Mouse (Mus musculus) midbrain, embryonic 13.5 days (tissue): ENCODE data around the gene Sbp. TPM values are rescaled to one million over a fixed set of nuclear protein-coding genes. Genes with fewer than 3 reads are reported as not detected.
A peak's percentile ranks its signal among the peaks of the same experiment; 100 is the strongest.

ENCODE experiments used
- ATAC-seq: fragments of 200-750 bp; cut with Nextera tagmentation; 2 replicates; pipeline ENCODE4 v1.8.0; 2017; ENCODE audit warnings: mild to moderate bottlenecking, moderate TSS enrichment, moderate library complexity
- H3K27ac ChIP-seq: fragments of 300-500 bp; sonication (generic); 2 replicates; pipeline ENCODE4 v1.5.1; 2015; ENCODE audit warnings: inconsistent platforms, mild to moderate bottlenecking, moderate library complexity
- H3K27me3 ChIP-seq: fragments of 300-500 bp; sonication (generic); 2 replicates; pipeline ENCODE4 v1.6.1; 2015; ENCODE audit warnings: mild to moderate bottlenecking, inconsistent platforms
- H3K36me3 ChIP-seq: fragments of 300-500 bp; sonication (generic); 2 replicates; pipeline ENCODE4 v1.6.1; 2015; ENCODE audit warnings: mild to moderate bottlenecking, inconsistent platforms
- H3K4me1 ChIP-seq: fragments of 300-500 bp; sonication (generic); replicated peaks from 2 replicates; pipeline ENCODE4 v1.6.1; 2015; ENCODE audit warnings: inconsistent platforms
- H3K4me2 ChIP-seq: fragments of 300-500 bp; sonication (generic); replicated peaks from 2 replicates; pipeline ENCODE4 v1.6.1; 2015; ENCODE audit warnings: moderate library complexity, mild to moderate bottlenecking, inconsistent platforms
- H3K4me3 ChIP-seq: fragments of 300-500 bp; sonication (generic); replicated peaks from 2 replicates; pipeline ENCODE4 v1.5.1; 2015; ENCODE audit warnings: mild to moderate bottlenecking, inconsistent platforms
- H3K9ac ChIP-seq: fragments of 300-500 bp; sonication (generic); replicated peaks from 2 replicates; pipeline ENCODE4 v1.6.1; 2015; ENCODE audit warnings: mild to moderate bottlenecking, inconsistent platforms
- H3K9me3 ChIP-seq: fragments of 300-500 bp; sonication (generic); 2 replicates; pipeline ENCODE4 v1.6.1; 2016; ENCODE audit warnings: mild to moderate bottlenecking, inconsistent platforms
- WGBS: fragments of 180-500 bp; shearing (Covaris S2); methylation state at CpG from one replicate; pipeline ENCODE4 v1.1.7; 2015; 5-methylcytosine and 5-hydroxymethylcytosine counted together
- polyA plus RNA-seq: library from polyadenylated mRNA; unstranded; fragments of >200 nt; fragmentation: Nextera tagmentation; extraction: Ambion mirVana; gene quantifications from 2 replicates; pipeline ENCODE4 v1.2.1, GENCODE M21; 2015

The Sbp gene
- polyA plus RNA-seq, 1 experiment from 2014 or later: not detected

DNA sequence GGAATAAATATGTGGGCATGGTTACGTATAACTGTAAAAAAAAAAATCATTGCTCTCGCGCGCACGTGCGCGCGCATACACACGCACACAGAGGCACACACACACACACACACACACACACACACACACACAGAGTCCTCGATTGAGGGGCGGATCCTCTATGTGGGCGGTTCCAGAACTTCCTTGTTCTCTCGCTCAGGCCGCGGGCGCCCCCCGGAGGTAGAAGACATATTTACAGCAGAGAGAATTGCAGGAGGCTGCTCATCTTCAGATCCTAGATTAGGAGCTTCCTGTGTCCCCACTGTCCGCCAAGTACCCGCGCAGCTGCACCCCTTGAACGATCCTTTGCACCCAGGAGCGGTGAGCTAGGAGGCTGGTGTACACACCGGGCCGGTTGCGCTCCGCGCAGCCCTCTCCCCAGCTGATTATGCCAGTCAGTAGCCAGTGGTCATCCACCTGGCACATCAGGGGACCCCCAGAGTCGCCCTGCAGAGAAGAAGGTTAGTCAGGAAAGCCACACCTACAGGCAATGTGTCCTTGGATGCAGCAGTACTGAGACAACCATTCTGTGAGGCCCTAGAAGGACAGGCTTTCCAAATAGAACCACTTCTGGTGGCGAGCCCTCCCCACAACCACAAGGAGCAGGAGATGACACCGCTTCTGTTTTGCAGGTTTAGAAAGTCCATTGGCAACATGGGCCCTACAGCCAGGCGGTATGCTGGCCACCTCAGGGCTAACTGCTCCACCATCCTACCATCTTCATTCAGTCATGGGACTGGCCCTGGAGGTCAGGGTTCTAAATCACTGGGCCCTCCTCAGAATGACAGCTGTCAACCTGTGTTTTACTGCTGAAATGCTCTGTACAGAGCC is 52.3 kb downstream of the Sbp start:
- Histone ChIP-seq H3K36me3 (no peaks in the 10 kb centered on the region), H3K4me3 (peak overlapping the region; percentile 31), H3K4me1 (peaks cover 8% of the 10 kb centered on the region; the same call in 1 of the 2 replicates), H3K27ac (no peak overlapping the region), H3K9ac (peak overlapping the region; percentile 63), H3K27me3 (peaks cover 11% of the 10 kb centered on the region; the same call in 1 of the 2 replicates), H3K4me2 (peak overlapping the region; percentile 59), H3K9me3 (no peaks in the 10 kb centered on the region)
- peak; percentile 84 for ATAC-seq
- WGBS: 11% methylated on average over 31 of the region's 31 CpGs

DNA sequence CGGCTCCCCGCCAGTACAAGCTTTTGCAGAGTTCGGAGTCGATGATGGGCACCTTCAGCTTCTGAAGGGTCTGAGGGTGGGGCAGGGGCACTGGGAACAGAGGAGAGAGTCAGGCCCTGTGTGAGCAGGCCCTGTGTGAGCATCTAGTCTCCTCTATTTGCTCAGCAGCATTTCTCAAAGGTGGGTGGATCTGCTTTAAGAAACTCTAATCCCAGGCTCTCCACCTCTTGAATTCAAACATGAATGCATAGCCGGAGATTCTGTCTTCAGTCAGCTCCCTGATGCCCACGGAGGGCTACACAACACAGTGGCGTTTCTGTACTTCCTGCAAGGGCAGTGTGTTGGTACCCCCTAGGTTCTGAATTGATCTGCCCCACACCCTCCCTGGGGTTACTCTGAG is 53.2 kb downstream of the Sbp start:
- Histone ChIP-seq H3K9me3 (no peaks in the 10 kb centered on the region), H3K27me3 (peaks cover 11% of the 10 kb centered on the region; the same call in 1 of the 2 replicates), H3K4me3 (no peak overlapping the region), H3K36me3 (no peaks in the 10 kb centered on the region), H3K4me2 (no peak overlapping the region), H3K9ac (no peak overlapping the region), H3K27ac (no peak overlapping the region), H3K4me1 (peaks cover 8% of the 10 kb centered on the region; the same call in 1 of the 2 replicates)
- ATAC-seq: no peak
- WGBS: 69% methylated on average over 7 of the region's 7 CpGs

Other genes with a start within 250 kb of the Sbp start
- gene 1520401A03Rik, start 218.9 kb upstream of the Sbp start, polyA plus RNA-seq: 0.30 TPM in 1 of 2 replicates, not detected in the other
- 21.4 and 26.5 TPM in 2 replicates for gene Pkmyt1, start 215.3 kb upstream of the Sbp start, polyA plus RNA-seq
- 55.8 and 56.8 TPM in 2 replicates for gene Paqr4, start 200.8 kb upstream of the Sbp start, polyA plus RNA-seq
- gene Kremen2, start 195.8 kb upstream of the Sbp start, polyA plus RNA-seq: 0.57 and 0.66 TPM in 2 replicates
- gene Flywch1, start 170.1 kb upstream of the Sbp start, polyA plus RNA-seq: 238 and 243 TPM in 2 replicates
- gene Flywch2, start 155.6 kb upstream of the Sbp start, polyA plus RNA-seq: 63.9 and 70.5 TPM in 2 replicates
- gene Srrm2, start 151.1 kb upstream of the Sbp start, polyA plus RNA-seq: 639 and 664 TPM in 2 replicates
- gene Elob, start 112.5 kb upstream of the Sbp start, polyA plus RNA-seq: 1,286 and 1,324 TPM in 2 replicates
- 0.30 and 0.36 TPM in 2 replicates for gene Prss33, start 105.6 kb upstream of the Sbp start, polyA plus RNA-seq
- not detected in 2 replicates for gene Prss32, start 97.8 kb upstream of the Sbp start, polyA plus RNA-seq
- 0.94 and 1.5 TPM in 2 replicates for gene Prss41, start 97.5 kb upstream of the Sbp start, polyA plus RNA-seq
- not detected in 2 replicates for gene Prss21, start 73.6 kb upstream of the Sbp start, polyA plus RNA-seq
- gene Dcpp1, start 60.8 kb upstream of the Sbp start, polyA plus RNA-seq: not detected in 2 replicates
- gene Dcpp2, start 60.8 kb upstream of the Sbp start, polyA plus RNA-seq: not detected in 2 replicates
- not detected in 2 replicates for gene Dcpp3, start 24.2 kb upstream of the Sbp start, polyA plus RNA-seq
- not detected in 2 replicates for gene Sbpl, start 13.6 kb downstream of the Sbp start, polyA plus RNA-seq
- gene Prss30, start 38.9 kb downstream of the Sbp start, polyA plus RNA-seq: not detected in 2 replicates
- gene Prss22, start 56.4 kb downstream of the Sbp start, polyA plus RNA-seq: 0.12 TPM in 1 of 2 replicates, not detected in the other
- 0.32 and 0.54 TPM in 2 replicates for gene Prss27, start 96.5 kb downstream of the Sbp start, polyA plus RNA-seq
- 80.9 and 81.5 TPM in 2 replicates for gene Kctd5, start 131.8 kb downstream of the Sbp start, polyA plus RNA-seq
- gene Pdpk1, start 209.3 kb downstream of the Sbp start, polyA plus RNA-seq: 63.1 and 67.9 TPM in 2 replicates
- gene Amdhd2, start 222.1 kb downstream of the Sbp start, polyA plus RNA-seq: 32.9 and 35.6 TPM in 2 replicates
- gene Atp6v0c, start 228.0 kb downstream of the Sbp start, polyA plus RNA-seq: 843 and 851 TPM in 2 replicates